Mouse (Mus musculus): Measurements from ENCODE around the gene Soat1.

DNA sequence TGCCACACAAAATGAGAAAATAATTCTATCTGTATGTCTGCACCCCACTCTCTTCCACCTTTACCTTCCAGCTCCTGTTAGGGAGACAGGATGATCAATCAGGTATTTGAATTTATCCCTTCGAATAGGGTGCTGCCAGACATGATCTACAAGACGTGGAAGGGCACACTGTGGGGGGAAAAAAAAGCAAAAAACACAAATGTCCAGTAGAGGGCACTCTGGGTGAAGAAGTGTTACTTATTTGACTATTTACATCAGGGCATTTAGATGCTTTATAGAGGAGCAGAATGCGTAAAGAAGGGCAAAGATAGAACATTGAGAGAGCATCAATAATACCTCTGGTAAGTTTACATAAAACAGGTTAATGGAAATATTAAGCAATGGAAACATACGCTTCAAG is 56.0 kb downstream of the Soat1 start:
- TF ChIP-seq CTCF (conservative IDR thresholded peaks at IDR 0.05; ENCODE audit: low read length) (peak; percentile 60), NANOG (IDR thresholded peaks at IDR 0.05; ENCODE audit: borderline replicate concordance, low read length) (no peak), POU5F1 (IDR thresholded peaks at IDR 0.05; ENCODE audit: borderline replicate concordance, low read length) (no peak)

Measured in E14TG2a.4 (cell line).